Mouse (Mus musculus) urinary bladder, postnatal 14 days (tissue): ENCODE measurements at regions not wholly inside any gene's neighbourhood (a gene's known extent, or its start where the extent isn't known, plus 50 kb on each side); places are given as distances from the start of the nearest gene placed in this dataset.

Source experiments
- DNase-seq: peaks from one replicate; pipeline ENCODE4 v3.0.0; 2021; ENCODE audit warnings: low spot score

- no peak for DNase-seq
Measured at GRCm38 (mm10) chr12:106585626-106586025, 575.6 kb downstream of the Vrk1 start.

GRCm38 (mm10) chr12:106592686-106593085 is 582.7 kb downstream of the Vrk1 start:
- DNase-seq, result no peak

- DNase-seq, result no peak
Measured at GRCm38 (mm10) chr12:106597636-106598035, 587.6 kb downstream of the Vrk1 start.

- DNase-seq, result no peak
Measured at GRCm38 (mm10) chr12:106607240-106607639, 597.2 kb downstream of the Vrk1 start.

DNA sequence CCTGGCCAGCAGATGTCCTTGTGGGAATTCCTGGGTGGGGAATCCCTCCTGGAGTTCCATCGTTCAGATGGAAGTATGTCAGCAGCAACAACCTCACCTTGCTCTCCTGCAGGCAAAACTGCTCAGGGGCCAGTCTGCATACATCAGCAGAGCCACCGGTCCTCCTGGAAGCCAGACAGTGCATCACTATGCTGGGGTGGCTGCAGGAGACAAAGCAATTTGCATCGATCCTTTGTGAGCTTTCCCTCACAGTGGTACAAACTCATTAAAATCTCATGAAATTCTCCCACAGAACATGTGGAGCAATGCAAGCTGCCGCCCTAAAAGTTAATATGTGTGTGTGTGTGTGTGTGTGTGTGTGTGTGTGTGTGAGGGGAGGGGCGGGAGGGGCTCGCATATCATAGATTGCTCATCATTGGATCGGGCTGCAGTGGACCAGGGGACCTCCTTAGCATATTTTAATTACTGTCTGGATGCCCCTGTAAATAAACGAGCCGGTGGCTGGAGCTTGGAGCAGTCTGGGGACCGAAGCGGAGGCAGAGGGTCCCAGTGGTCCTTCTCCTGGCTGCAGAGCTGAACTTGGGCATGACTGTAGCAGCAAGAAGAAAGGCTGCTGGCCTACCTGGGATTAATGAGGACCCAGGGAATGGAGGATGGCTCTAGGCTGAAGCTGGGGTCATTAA is 597.8 kb downstream of the Vrk1 start:
- DNase-seq, result no peak

DNA sequence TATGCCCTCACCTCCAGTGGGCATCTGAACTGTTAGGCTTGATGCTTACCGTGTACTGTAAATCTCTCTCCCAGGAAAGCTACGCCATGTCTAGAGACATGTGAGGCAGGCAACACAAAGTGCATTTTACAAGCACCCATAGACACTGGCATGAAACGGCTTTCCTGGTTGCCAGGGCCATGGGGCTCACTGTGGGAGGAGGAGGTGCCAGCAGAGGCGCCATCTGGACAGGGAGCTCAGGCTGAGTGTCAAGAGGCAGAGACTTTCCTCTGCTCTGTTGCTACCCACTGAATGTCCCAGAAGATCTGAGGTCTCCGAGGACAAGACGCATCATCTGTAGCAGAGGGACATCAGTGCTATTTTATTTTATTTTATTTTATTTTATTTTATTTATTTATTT is 608.7 kb downstream of the Vrk1 start:
- no peak for DNase-seq

DNA sequence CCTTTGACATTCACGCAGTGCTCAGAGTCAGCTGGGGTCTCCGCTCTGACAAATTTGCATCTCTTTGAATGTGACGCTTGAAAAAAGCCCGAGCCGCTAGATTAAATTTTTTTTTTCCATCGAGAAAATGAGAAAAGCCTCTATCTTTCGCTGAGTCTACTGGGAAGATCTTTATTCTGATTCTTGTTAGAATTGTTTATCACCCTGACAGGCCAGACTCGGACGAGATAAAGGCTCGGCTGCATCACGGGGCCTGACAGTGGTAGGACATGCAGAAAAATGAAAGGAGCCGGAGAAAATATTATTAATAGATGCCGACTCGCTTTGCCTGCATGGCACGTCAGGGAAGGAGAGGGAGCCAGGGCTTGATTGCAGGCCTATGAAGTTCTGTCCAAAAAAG is 616.8 kb downstream of the Vrk1 start:
- no peak for DNase-seq

- DNase-seq, result no peak
Measured at GRCm38 (mm10) chr12:106632566-106632965, 622.5 kb downstream of the Vrk1 start.

DNA sequence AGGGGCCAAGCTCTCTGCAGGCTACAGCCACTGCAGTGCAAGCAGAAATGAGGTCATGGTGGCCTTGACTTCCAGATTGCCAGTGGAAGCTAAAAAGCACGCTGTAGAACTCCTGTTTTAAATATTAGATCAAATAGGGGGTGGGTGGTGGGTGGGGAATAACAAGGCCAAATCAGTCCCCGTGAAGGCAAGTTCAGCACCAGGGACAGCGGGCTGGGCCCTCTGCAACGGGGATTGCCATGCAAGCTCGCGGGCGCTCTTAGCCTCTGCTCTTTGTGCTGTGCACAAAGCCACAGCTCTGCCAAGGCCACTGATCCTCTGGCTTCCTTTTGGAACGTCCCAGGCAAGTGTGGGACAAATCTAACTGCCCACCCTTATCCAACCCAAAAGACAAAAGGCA is 623.1 kb downstream of the Vrk1 start:
- DNase-seq, result no peak

GRCm38 (mm10) chr12:106658317-106658716 is 648.3 kb downstream of the Vrk1 start:
- no peak for DNase-seq

- DNase-seq, result no peak
Measured at GRCm38 (mm10) chr12:106673232-106673766, 663.3 kb downstream of the Vrk1 start.

DNA sequence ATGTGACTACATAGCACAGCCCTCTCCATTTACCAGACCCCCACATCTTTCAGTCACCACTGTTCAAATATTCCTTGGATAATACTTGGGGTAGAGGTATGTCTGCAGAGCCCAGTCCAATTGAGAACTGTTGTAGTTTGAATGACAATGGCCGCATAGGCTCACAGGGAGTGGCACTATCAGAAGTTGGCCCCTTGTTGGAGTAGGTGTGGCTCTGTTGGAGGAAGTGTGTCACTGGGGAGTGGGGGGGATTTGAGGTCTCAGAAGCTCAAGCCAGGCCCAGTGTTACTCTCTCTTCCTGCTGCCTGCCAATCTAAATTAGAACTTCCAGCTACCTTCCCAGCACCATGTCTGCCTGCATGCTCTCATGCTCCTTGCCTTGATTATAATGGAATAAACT is 664.7 kb downstream of the Vrk1 start:
- DNase-seq, result no peak

GRCm38 (mm10) chr12:106676136-106676535 is 666.1 kb downstream of the Vrk1 start:
- DNase-seq, result no peak

DNA sequence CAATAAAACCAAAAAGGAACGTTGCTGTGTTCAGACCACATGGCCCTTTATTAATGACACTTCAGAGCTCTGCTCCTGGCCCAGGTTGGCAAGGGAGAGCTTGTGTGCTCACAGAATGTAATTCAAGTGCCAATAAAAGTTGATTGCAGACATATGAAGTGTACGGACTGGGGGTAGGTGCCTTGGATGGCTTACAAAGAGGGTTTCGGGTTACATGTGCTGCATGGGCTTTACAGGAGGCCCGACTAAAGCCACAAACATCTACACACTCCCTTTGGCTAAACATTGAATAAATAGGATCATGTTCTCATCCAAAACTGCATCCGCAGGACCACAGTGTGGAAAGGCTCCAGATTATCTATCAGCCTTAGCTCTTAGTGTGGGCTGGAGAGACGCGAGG is 666.5 kb downstream of the Vrk1 start:
- DNase-seq, result no peak

DNA sequence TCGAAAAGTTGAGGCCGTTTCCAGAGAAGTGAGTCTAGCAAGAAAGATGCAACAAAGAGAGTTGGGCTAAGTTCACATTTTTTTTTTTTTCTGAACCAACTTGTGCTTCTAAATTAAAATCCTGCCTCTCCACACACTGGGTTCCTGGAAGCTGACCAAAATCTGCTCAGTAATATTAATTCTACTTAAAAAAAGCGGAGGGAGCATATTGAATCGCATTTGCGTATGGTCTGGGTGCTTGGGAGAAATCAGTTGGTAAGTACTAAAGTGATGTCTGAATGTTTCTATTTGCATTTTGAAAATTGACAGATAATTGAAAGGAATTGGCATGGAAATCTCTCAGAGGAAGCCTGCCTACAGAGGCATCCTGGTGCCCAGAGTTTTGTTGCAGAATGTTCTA is 676.0 kb downstream of the Vrk1 start:
- no peak for DNase-seq

DNA sequence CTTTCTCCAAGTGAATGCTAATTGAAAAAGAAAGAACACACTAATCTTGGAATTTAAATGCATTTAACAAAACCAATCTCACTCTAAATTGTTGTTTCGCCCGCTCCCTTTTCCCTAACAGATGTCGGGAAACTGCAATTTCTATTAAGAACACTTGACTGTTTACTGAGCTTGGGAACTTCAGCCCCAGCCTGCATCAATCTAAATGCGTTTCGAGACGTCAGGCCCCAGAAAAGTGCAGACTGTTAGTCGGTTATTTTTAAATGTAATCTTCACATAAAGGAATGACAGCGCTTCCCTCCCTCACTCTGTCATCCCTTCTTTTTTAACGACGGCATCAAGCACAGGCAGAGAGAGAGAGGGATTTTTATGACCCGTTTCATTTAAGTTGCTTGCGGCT is 677.7 kb downstream of the Vrk1 start:
- no peak for DNase-seq

GRCm38 (mm10) chr12:106688156-106688740 is 678.2 kb downstream of the Vrk1 start:
- no peak for DNase-seq

DNA sequence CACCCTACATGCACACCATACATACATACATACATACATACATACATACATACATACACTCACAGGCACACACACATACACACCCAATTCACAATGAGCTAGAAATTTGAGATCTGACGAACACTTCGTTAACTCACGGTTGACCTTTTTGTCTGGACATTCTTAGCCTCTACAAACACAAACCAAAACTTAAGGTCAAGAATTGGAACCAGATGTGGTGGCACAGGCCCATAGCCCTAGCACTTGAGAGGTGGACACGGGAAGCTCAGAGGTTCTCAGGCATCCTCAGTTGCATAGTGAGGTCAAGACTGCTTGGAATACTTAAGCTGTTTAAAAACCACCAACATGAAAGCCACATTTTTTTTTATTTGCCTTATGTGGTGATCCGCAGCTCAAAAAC is 692.9 kb downstream of the Vrk1 start:
- DNase-seq, result no peak

DNA sequence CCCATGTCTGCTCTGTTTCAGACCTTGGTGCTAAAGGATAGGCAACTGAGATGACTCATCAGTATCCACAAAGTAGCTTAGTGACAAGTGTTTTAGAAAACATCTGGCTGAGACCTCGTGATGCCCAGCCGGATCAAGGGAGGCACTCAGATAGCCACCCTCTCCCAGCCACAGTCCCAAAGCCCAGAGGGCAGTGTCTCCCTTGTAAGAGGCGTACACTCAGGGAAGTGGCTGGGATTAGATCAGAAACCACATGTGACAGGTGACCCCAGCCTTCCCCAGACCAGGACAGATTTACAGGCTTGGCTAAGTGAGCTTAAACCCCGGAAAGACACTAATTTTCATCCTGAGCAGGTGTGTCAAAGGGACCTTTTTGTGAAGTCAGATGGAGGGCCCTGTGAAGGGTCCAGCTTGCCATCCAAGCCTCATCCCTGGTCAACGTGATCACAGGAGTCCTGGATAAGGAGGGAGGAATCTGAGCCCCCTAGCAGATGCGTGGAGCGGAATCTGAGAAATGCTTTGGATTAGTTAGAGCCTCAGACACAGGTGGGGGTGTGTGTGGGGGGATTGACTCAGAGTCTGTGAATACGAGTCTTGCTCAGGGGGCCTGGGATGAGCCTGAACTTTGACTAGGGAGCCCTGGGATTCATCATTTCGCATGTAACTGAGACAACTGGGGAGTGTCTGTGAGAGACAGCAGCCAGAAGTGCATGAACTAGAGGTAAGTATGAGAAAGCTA is 711.4 kb downstream of the Vrk1 start:
- no peak for DNase-seq

GRCm38 (mm10) chr12:106722010-106722362 is 712.0 kb downstream of the Vrk1 start:
- DNase-seq, result no peak

GRCm38 (mm10) chr12:106722761-106723160 is 712.7 kb downstream of the Vrk1 start:
- DNase-seq, result no peak

- DNase-seq, result no peak
Measured at GRCm38 (mm10) chr12:106726920-106727319, 716.9 kb downstream of the Vrk1 start.

DNA sequence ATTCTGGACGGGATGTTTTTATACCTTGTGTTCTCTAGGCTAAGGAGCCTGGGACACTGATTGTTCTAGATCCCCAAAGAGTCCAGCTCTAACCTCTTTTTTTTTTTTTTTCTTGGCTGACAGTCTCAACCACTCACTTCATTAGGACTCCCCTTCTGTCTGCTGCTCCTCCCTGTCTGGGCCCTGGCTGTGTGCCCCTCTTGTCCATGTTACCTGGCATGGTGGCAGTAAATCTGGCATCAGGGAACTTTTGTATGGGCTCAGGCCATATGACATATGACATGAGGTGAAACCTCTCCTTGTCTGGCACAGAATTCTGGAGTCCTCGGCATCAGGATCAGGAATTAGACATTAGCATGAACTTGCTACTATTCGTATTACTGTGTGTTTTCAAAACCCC is 717.5 kb downstream of the Vrk1 start:
- no peak for DNase-seq
